Mouse (Mus musculus): ENCODE measurements around the gene Mindy1.

DNA sequence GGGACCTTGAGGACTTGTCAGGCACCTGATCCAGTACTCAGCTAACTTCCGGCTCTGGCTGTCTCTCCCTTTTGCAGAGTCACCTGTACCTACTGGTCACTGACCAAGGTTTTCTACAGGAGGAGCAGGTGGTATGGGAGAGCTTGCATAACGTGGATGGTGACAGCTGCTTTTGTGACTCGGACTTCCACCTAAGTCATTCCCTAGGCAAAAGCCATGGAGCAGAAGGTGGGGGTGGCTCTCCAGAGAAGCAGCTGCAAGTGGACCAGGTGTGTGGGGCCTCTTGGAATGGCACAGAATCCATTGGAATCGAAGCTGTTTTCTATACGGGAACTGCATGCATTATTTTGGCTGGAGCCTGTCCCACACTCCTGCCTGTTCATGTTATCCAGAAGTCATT is 13.6 kb downstream of the Mindy1 start:
- TF ChIP-seq CTCF (conservative IDR thresholded peaks at IDR 0.05 in 1 of 2, IDR thresholded peaks at IDR 0.05 in 1 of 2; ENCODE audit: low read depth in 2 of 2, low read length in 2 of 2) (no peak), MAX (IDR thresholded peaks at IDR 0.05; ENCODE audit: low read length) (no peak), POLR2AphosphoS2 (IDR thresholded peaks at IDR 0.05; ENCODE audit: low read depth, low read length) (no peak), NELFE (IDR thresholded peaks at IDR 0.05; ENCODE audit: low read depth, low read length) (no peak), POLR2A (IDR thresholded peaks at IDR 0.05; ENCODE audit: low read depth, low read length) (no peak), GABPA (IDR thresholded peaks at IDR 0.05; ENCODE audit: insufficient replicate concordance, low read depth, low read length) (no peak), MAFK (IDR thresholded peaks at IDR 0.05; ENCODE audit: insufficient replicate concordance, low read length) (no peak), EP300 (IDR thresholded peaks at IDR 0.05; ENCODE audit: low read length) (no peak), HCFC1 (IDR thresholded peaks at IDR 0.05; ENCODE audit: low read depth, low read length) (no peak)
